Mouse (Mus musculus) urinary bladder, postnatal 4 days (tissue): ENCODE data around the gene Nfia.

Experiments
- DNase-seq, 2 experiments: peaks; one replicate each; pipeline ENCODE4 v3.0.0; 2021 to 2022; ENCODE audit warnings: low spot score in 2 of 2

The Nfia gene

GRCm38 (mm10) chr4:97941616-97942015 is 169.1 kb downstream of the Nfia start:
- no peak for DNase-seq

DNA sequence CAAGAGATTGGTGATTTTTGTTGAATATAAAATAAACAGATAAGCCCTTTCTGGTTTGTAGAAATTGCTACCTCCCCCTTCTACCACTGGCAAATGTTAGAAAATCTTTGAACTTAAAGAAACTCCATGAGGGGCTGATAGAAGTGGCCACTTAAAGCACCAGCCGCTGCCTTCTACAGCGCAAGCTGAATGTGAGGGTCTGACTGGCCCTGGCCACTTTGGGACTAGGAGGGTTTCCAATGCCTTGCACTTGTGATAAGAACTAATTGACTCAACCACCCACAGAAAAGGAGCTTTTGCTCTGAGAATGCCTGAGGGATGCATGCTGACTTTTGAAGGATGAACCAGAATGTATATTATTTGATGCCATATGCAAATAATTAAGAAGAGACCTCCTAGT is 171.8 kb downstream of the Nfia start:
- no peak for DNase-seq

DNA sequence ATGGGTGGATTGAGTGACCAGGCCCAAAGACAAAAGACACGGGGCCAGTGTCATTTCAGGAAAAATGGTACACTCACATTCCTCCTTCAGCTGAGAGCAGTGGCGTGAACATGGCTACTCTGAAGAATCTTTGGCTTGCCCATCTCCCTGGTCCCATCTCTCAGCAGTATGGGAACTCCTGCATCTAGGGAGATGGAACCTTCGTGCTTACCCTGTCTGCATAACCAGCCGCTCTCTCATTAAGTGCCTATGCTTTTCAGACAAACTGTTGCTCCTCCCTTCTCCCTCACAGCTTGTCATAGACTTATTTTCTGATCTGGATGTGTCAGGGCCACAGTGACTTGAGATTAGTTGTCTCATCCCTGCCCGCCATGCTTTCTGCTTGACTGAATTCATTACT is 174.9 kb downstream of the Nfia start:
- no peak for DNase-seq

- DNase-seq: no peak
Measured at GRCm38 (mm10) chr4:97948250-97948649, 175.7 kb downstream of the Nfia start.

DNA sequence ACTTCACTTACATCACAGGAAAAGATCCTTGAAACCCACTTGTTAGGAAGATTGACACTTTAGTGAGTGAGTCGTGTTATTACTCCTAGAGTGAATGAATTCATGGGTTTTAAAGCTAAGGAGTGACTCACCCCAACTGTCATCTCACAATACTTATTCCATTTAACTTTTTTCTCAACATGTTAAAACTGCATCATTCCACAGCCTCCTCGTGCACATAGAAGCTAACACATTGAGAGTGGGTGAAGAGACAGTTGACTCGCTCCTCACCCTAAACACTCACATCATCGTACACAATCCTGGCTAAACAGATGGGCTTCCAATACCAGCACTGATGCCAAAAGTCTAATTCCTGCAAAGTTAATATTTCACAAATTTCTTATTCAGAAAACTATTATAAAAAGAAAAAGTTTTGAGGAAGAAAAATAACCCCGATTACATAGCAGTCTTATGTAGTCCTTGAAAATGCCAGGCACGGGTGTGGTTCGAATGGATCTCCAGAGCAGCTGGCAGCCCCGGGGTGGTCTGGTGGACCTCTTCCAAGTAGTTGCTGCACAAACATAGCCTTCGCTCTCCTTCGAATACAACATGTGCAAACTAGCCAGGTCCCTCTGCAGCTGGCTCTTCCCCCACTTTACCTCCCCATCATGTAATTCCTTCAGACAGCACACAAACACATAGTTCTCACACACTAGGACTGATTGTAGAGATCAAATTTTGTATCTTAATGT is 178.0 kb downstream of the Nfia start:
- DNase-seq: no peak

- no peak for DNase-seq
Measured at GRCm38 (mm10) chr4:97953886-97954285, 181.4 kb downstream of the Nfia start.

DNA sequence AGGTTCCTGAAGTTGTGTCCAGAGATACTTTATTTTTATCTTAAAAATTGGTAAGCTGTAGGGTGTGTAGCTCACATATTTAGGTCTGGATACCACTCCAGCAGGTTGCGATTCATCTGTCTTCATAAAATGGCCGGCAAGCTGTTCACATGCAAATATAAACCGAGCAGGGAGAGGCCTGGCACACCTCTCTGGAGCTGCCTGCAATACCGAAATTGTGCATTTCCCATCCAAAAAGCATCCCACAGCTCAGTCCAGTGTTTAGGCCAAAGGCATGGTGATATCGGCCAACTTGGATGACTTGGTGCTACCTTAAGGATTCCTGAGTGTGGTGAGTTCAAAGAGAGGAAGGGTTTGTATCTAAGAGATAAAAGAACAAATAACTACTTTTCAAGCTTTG is 185.6 kb downstream of the Nfia start:
- DNase-seq: no peak

DNA sequence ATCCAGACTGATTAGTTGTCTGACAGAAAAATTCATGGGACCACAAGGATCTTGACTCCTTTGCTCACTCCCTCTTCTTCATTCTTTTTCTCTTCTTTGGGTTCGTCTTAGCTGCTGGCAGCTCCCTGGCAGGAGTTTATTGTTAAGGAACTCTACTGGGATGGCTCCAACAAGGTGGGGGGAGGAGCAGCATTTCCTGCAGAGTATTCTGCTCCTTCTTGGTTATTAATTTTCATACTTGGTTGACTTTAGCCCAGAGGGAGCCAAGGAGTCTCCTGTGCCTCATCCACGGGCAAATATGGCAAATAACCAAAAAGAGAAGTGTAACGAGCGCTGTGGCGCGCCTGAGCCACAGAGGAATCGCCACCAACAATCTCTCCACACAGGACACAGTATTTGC is 190.3 kb downstream of the Nfia start:
- DNase-seq: no peak

GRCm38 (mm10) chr4:97963951-97964350 is 191.4 kb downstream of the Nfia start:
- DNase-seq: no peak

DNA sequence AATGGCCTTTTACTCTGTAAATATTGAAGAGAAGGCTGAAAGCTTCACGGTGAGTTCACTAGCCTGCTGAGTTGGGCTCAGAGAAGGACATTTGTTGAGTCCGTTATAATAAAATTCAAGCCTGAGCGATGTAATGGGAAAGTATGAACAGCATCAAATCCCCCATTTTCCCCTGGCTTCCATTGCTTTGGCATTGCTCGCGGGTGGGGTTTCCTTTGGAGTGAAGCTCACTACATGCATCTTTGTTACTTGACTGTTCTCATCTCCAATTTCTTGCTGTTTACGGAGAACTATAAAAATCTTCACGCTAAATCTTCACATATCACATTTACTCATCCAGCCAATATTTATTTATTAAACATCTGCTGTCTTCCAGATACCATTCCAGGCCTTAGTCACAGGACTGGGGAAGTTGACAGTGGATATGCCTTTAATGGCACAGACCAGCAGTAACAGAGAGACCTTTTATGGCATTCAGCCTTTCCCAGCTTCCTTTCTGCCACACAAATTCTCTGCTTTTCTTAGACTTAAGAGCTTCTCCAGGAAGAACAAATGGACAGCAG is 196.3 kb downstream of the Nfia start:
- no peak for DNase-seq

GRCm38 (mm10) chr4:97973064-97973463 is 200.5 kb downstream of the Nfia start:
- DNase-seq: no peak

- DNase-seq: no peak
Measured at GRCm38 (mm10) chr4:97974037-97974436, 201.5 kb downstream of the Nfia start.

- DNase-seq: no peak
Measured at GRCm38 (mm10) chr4:97976891-97977290, 204.4 kb downstream of the Nfia start.

DNA sequence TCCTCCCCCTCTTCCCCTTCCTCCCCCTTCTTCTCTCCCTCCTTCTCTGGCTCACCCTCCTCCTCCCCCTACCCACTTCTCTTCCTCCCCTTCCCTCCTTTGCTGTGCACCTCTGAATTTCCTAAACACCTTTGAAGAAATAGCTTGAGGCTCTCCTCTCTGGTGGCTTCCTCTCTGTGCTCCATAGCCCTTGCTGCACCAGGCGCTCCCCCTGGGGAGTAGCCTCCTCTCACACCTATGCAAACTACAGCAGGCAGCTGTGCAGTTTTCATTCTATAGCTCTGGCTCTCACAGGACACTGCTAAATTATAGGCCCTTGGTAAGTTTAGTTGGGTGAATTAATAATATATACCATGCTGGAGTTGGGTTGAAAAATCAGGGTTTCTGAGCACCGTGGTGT is 211.8 kb downstream of the Nfia start:
- DNase-seq: no peak

DNA sequence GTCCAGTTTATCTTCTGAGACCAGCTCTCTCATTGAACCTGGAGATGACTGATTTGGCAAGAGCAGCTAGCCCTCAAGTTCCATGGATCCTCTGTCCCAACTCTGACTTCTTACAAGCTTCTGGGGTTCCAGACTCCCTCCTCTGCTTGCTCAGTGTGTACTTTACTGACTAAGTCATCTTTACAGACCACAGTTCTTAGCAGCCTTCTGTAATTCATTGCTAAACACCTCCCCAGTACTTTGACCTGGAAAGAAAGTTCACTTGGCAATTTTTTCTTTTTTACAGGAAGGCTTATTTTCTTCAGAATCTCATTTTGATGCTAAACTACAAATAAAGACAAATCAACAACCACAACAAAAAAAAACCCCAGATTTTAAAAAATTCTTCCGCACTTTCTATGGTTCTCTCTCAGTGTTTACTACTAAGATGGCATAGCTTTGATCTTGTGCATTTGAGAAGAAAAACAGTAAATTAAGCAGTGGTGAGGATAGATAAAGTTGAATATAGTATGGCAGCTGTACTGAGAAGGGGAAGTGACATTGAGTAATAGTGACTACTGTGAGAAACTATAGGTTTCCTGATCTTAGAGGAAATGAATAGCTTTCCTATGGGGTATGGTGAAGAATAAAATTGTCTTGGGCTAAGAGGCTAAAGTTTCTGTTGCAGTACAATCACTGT is 213.7 kb downstream of the Nfia start:
- no peak for DNase-seq

DNA sequence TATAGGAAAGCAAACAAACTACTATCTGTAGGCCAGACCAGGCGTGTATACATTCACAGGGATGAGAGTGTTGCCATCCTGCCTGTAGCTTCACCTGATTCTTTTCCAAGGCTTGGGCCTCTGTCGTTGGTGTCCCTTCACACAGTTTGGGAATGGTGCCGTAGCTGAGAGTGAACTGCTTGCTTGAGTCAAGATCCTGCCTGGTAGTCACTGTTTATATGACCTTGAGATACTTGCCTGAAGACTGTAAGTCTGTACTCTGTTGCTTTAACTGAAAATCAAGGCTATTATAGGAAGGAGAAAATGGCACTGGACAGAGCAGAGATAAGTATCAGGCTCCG is 214.2 kb downstream of the Nfia start:
- DNase-seq: no peak

GRCm38 (mm10) chr4:97988703-97989102 is 216.2 kb downstream of the Nfia start:
- DNase-seq: no peak

- DNase-seq: no peak
Measured at GRCm38 (mm10) chr4:97990431-97990830, 217.9 kb downstream of the Nfia start.

- DNase-seq: peak in 1 of 2 experiments; percentile 11
Measured at GRCm38 (mm10) chr4:97991395-97991794, 218.9 kb downstream of the Nfia start.

GRCm38 (mm10) chr4:97991880-97992279 is 219.3 kb downstream of the Nfia start:
- no peak for DNase-seq

GRCm38 (mm10) chr4:97995911-97996712 is 223.6 kb downstream of the Nfia start:
- DNase-seq: no peak

DNA sequence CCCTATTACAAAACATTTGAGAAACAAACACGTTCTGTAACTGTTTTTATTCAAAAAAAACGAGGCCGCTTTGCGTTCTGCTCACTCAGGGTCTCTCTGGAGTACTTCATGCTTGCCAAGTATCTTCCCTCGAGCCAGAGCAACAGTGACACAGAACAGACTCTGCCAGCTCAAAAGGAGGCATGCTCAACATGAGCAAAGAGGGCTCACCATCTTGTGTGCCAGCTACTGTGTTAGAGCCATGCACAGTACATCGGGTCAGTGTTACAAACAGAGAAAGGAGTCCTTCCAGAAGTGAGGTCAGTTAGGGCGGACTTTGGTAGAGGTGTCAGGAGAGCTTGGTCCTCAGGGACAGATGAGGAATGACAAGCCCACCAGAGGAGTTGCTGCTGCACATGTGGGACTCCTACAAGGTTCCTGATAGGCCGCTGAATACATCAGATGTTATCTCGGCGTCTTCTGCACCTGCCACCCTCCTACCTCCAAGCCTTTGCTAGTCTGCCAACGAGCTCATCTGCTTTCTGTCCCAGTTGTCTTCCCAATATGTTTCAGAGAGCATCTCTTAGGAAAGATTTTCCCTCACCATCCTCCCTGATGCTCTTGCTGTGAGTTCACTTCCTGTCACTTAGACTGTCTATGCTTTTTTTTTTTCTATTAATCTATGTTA is 224.8 kb downstream of the Nfia start:
- no peak for DNase-seq
